Mouse (Mus musculus): Measurements from ENCODE around the gene Gadl1.

The Gadl1 gene

GRCm38 (mm10) chr9:116122544-116122943 is 213.3 kb downstream of the Gadl1 start:
- no peak for DNase-seq (ENCODE audit: extremely low read depth, insufficient read length, low spot score)

- no peak for DNase-seq (ENCODE audit: extremely low read depth, insufficient read length, low spot score)
Measured at GRCm38 (mm10) chr9:116122969-116123589, 213.8 kb downstream of the Gadl1 start.

All from 3134 (cell line).